Mouse (Mus musculus) stomach, embryonic 14.5 days (tissue): Measurements from ENCODE around the gene Hoxa5. TPM values are rescaled to one million over a fixed set of nuclear protein-coding genes. Genes with fewer than 3 reads are reported as not detected.

Experiments
- ATAC-seq: fragments of 200-750 bp; cut with Nextera tagmentation; 2 replicates; pipeline ENCODE4 v1.8.0; 2017; ENCODE audit warnings: low read depth, moderate TSS enrichment; ENCODE audit not compliant: insufficient number of reproducible peaks, insufficient read depth, low FRiP score
- H3K27ac ChIP-seq: fragments of 300-500 bp; sonication (generic); 2 replicates; pipeline ENCODE4 v1.5.1; 2014; ENCODE audit warnings: mild to moderate bottlenecking, low read length, moderate library complexity, mixed read lengths
- H3K27me3 ChIP-seq: fragments of 300-500 bp; sonication (generic); 2 replicates; pipeline ENCODE4 v1.6.1; 2014; ENCODE audit warnings: low read length, control low read depth, mixed read lengths; ENCODE audit not compliant: control insufficient read depth, insufficient read depth
- H3K36me3 ChIP-seq: fragments of 300-500 bp; sonication (generic); 2 replicates; pipeline ENCODE4 v1.6.1; 2014; ENCODE audit warnings: mild to moderate bottlenecking, control low read depth, low read length, moderate library complexity, mixed read lengths; ENCODE audit not compliant: control insufficient read depth, insufficient read depth
- H3K4me1 ChIP-seq: fragments of 300-500 bp; sonication (generic); 2 replicates; pipeline ENCODE4 v1.6.1; 2014; ENCODE audit warnings: low read length, control low read depth, mixed read lengths; ENCODE audit not compliant: control insufficient read depth, insufficient read depth
- H3K4me2 ChIP-seq: fragments of 300-500 bp; sonication (generic); replicated peaks from 2 replicates; pipeline ENCODE4 v1.6.1; 2014; ENCODE audit warnings: low read depth, low read length, control low read depth
- H3K4me3 ChIP-seq: fragments of 300-500 bp; sonication (generic); 2 replicates; pipeline ENCODE4 v1.5.1; 2014; ENCODE audit warnings: low read depth, low read length, control low read depth
- H3K9ac ChIP-seq: fragments of 300-500 bp; sonication (generic); replicated peaks from 2 replicates; pipeline ENCODE4 v1.6.1; 2014; ENCODE audit warnings: low read depth, mild to moderate bottlenecking, control low read depth, low read length, moderate library complexity, mixed read lengths
- H3K9me3 ChIP-seq: fragments of 300-500 bp; sonication (generic); 2 replicates; pipeline ENCODE4 v1.6.1; 2016; ENCODE audit warnings: low read depth, low read length, control low read depth; ENCODE audit not compliant: control insufficient read depth
- WGBS: fragments of 180-500 bp; shearing (Covaris S2); extraction: QIAGEN DNeasy Blood & Tissue Kit; methylation state at CpG from one replicate; pipeline ENCODE4 v1.1.7; 2014; 5-methylcytosine and 5-hydroxymethylcytosine counted together
- polyA plus RNA-seq: library from polyadenylated mRNA; unstranded; fragments of >200 nt; fragmentation: Nextera tagmentation; extraction: Ambion mirVana; gene quantifications from 2 replicates; pipeline ENCODE4 v1.2.1, GENCODE M21; 2014

The Hoxa5 gene
- polyA plus RNA-seq, 1 experiment from 2014 or later: 24.4 TPM

DNA sequence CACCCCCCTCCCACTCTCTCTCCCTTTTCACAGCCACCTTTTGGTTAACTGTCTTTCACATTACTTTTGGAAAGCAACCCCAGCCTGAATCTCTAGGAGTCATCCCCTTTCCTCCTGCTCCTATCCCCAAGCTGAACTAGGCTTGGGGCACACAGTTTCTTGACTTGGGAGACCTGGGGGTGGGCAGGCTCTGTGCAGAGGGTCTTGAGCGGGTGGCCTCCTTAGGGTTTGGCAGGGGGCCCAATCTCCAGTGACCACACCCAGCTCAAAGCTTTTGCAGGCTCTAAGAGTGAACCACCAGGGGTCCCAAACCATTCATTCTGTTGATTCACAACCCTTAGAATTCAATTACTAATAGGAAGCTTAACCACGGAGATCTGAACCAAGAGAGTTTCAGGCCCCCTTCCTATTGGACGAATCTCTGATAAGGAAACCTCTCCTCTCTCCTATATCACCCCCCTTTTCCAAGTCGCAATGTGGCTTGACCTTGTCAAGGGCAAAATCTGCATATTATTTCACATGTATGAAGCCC lies 38.5 kb upstream of the Hoxa5 start:
- peaks cover 68% of the 10 kb centered on the region for H3K27me3 ChIP-seq
- H3K4me3 ChIP-seq: no peak overlapping the region
- no peak overlapping the region for H3K27ac ChIP-seq
- H3K4me2 ChIP-seq: no peak overlapping the region
- ATAC-seq: no peak
- no peaks in the 10 kb centered on the region for H3K9me3 ChIP-seq
- no peak overlapping the region for H3K9ac ChIP-seq
- no peaks in the 10 kb centered on the region for H3K36me3 ChIP-seq
- WGBS: 2% methylated on average over 4 of the region's 4 CpGs
- H3K4me1 ChIP-seq: no peaks in the 10 kb centered on the region; the same call in 1 of the 2 replicates

- Histone ChIP-seq H3K36me3 (no peaks in the 10 kb centered on the region), H3K27ac (no peak overlapping the region), H3K9ac (no peak overlapping the region), H3K27me3 (peaks cover 65% of the 10 kb centered on the region), H3K4me1 (no peaks in the 10 kb centered on the region; the same call in 1 of the 2 replicates), H3K4me2 (no peak overlapping the region), H3K4me3 (no peak overlapping the region), H3K9me3 (no peaks in the 10 kb centered on the region)
- no peak for ATAC-seq
- WGBS: 2% methylated on average over 9 of the region's 9 CpGs
Measured at GRCm38 (mm10) chr6:52241001-52241621, 36.7 kb upstream of the Hoxa5 start.

GRCm38 (mm10) chr6:52240389-52241000 lies 36.1 kb upstream of the Hoxa5 start, which contains the start of gene Hoxa10:
Gene Hoxa10, minus strand, starts transcription at chr6:52240854.
- ATAC-seq: no peak
- Histone ChIP-seq H3K9ac (no peak within 1 kb of the TSS), H3K9me3 (no peaks in the 10 kb centered on the region), H3K27ac (no peak within 1 kb of the TSS), H3K4me1 (no peaks in the 10 kb centered on the region; the same call in 1 of the 2 replicates), H3K27me3 (peaks cover 65% of the 10 kb centered on the region), H3K4me2 (peak within 1 kb of the TSS; percentile 20; the same call in 1 of the 2 replicates), H3K4me3 (peak within 1 kb of the TSS; percentile 14), H3K36me3 (no peaks in the 10 kb centered on the region)
- WGBS: 1% methylated on average over 35 of the region's 35 CpGs

GRCm38 (mm10) chr6:52239625-52240388 lies 35.4 kb upstream of the Hoxa5 start:
- no peaks in the 10 kb centered on the region for H3K36me3 ChIP-seq
- no peaks in the 10 kb centered on the region; the same call in 1 of the 2 replicates for H3K4me1 ChIP-seq
- ATAC-seq: no peak
- H3K9me3 ChIP-seq: no peaks in the 10 kb centered on the region
- no peak overlapping the region for H3K27ac ChIP-seq
- H3K4me3 ChIP-seq: peak overlapping the region; percentile 14
- H3K9ac ChIP-seq: no peak overlapping the region
- 3% methylated on average over 30 of the region's 30 CpGs for WGBS
- H3K4me2 ChIP-seq: peak overlapping the region; percentile 20; the same call in 1 of the 2 replicates
- H3K27me3 ChIP-seq: peaks cover 65% of the 10 kb centered on the region

DNA sequence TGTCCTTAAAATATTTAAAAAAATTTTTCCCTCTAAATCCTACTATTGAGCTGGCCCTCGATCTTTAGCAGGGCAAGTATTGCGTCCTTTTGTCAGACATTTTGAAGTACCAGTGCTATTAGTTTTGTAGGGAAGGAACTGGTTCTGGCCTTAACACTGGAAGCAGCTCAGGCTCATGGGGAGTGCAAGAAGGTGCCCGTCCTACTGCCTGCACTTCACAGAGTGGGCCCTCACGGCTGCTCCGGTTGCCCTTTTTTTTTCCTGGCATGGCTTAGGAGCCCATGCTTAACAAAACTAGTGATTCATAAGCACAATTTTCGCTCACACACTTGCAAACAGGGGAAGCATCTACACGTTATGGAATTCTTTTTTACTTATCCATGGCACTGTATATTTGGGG lies 34.6 kb upstream of the Hoxa5 start:
- H3K36me3 ChIP-seq: no peaks in the 10 kb centered on the region
- H3K9ac ChIP-seq: no peak overlapping the region
- peaks cover 71% of the 10 kb centered on the region for H3K27me3 ChIP-seq
- H3K4me2 ChIP-seq: no peak overlapping the region
- no peak overlapping the region for H3K4me3 ChIP-seq
- peaks cover 2% of the 10 kb centered on the region; the same call in 1 of the 2 replicates for H3K4me1 ChIP-seq
- ATAC-seq: no peak
- WGBS: 2% methylated on average over 7 of the region's 7 CpGs
- H3K9me3 ChIP-seq: no peaks in the 10 kb centered on the region
- no peak overlapping the region for H3K27ac ChIP-seq

- Histone ChIP-seq H3K4me3 (no peak overlapping the region), H3K4me1 (peaks cover 3% of the 10 kb centered on the region; the same call in 1 of the 2 replicates), H3K9me3 (no peaks in the 10 kb centered on the region), H3K27ac (no peak overlapping the region), H3K9ac (no peak overlapping the region), H3K4me2 (no peak overlapping the region), H3K36me3 (no peaks in the 10 kb centered on the region), H3K27me3 (peaks cover 71% of the 10 kb centered on the region)
- 2% methylated on average over 7 of the region's 7 CpGs for WGBS
- no peak for ATAC-seq
Measured at GRCm38 (mm10) chr6:52238155-52238545, 33.8 kb upstream of the Hoxa5 start.

- H3K4me3 ChIP-seq: no peak overlapping the region
- H3K4me2 ChIP-seq: no peak overlapping the region
- H3K9me3 ChIP-seq: no peaks in the 10 kb centered on the region
- peaks cover 71% of the 10 kb centered on the region for H3K27me3 ChIP-seq
- H3K27ac ChIP-seq: no peak overlapping the region
- H3K9ac ChIP-seq: no peak overlapping the region
- H3K36me3 ChIP-seq: no peaks in the 10 kb centered on the region
- no peak for ATAC-seq
- peaks cover 3% of the 10 kb centered on the region; the same call in 1 of the 2 replicates for H3K4me1 ChIP-seq
- 8% methylated on average over 10 of the region's 10 CpGs for WGBS
Measured at GRCm38 (mm10) chr6:52237346-52238154, 33.2 kb upstream of the Hoxa5 start.

DNA sequence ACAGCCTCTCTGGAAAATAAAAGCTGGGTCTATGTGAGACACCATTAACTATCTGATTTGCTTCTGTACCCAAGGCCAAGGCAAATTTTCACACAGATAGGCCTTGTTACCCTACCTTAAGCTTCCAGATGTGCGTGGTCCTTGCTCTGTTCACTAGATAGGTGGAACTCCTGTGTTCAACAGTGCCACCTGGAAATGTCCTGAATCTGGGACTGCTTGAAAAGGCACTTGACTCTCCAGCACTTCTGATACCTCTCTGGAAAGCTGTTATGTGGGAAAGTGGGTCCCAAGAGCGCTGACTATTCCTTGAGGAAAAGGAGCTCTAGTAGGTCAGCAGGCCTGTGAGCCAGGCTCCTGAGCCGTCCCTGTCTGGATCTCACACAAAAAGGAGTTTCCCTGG lies 32.4 kb upstream of the Hoxa5 start:
- Histone ChIP-seq H3K4me3 (no peak overlapping the region), H3K4me1 (peaks cover 3% of the 10 kb centered on the region; the same call in 1 of the 2 replicates), H3K9me3 (no peaks in the 10 kb centered on the region), H3K27ac (no peak overlapping the region), H3K4me2 (no peak overlapping the region), H3K36me3 (no peaks in the 10 kb centered on the region), H3K27me3 (peaks cover 73% of the 10 kb centered on the region), H3K9ac (no peak overlapping the region)
- no peak for ATAC-seq
- 14% methylated on average over 3 of the region's 3 CpGs for WGBS
